Mouse (Mus musculus) midbrain, embryonic 16.5 days (tissue): ENCODE measurements around the gene Prn. TPM values are rescaled to one million over a fixed set of nuclear protein-coding genes. Genes with fewer than 3 reads are reported as not detected.
A peak's percentile ranks its signal among the peaks of the same experiment; 100 is the strongest.

Experiments
- ATAC-seq: fragments of 200-750 bp; cut with Nextera tagmentation; 2 replicates; pipeline ENCODE4 v1.8.0; 2017; ENCODE audit warnings: moderate TSS enrichment
- H3K27ac ChIP-seq: fragments of 300-500 bp; sonication (generic); 2 replicates; pipeline ENCODE4 v1.5.1; 2014; ENCODE audit warnings: mild to moderate bottlenecking, low read length, mixed read lengths
- H3K27me3 ChIP-seq: fragments of 300-500 bp; sonication (generic); 2 replicates; pipeline ENCODE4 v1.6.1; 2014; ENCODE audit warnings: low read depth, low read length, mixed read lengths; ENCODE audit not compliant: control insufficient read depth, insufficient read depth
- H3K36me3 ChIP-seq: fragments of 300-500 bp; sonication (generic); 2 replicates; pipeline ENCODE4 v1.6.1; 2014; ENCODE audit warnings: mild to moderate bottlenecking, low read length, moderate library complexity, mixed read lengths; ENCODE audit not compliant: control insufficient read depth, insufficient read depth
- H3K4me1 ChIP-seq: fragments of 300-500 bp; sonication (generic); 2 replicates; pipeline ENCODE4 v1.6.1; 2014; ENCODE audit warnings: mild to moderate bottlenecking, low read length, mixed read lengths; ENCODE audit not compliant: control insufficient read depth, insufficient read depth
- H3K4me2 ChIP-seq: fragments of 300-500 bp; sonication (generic); 2 replicates; pipeline ENCODE4 v1.6.1; 2014; ENCODE audit warnings: mild to moderate bottlenecking, low read length, mixed read lengths
- H3K4me3 ChIP-seq: fragments of 300-500 bp; sonication (generic); 2 replicates; pipeline ENCODE4 v1.5.1; 2014; ENCODE audit warnings: low read depth, mild to moderate bottlenecking, low read length, moderate library complexity, mixed read lengths
- H3K9ac ChIP-seq: fragments of 300-500 bp; sonication (generic); 2 replicates; pipeline ENCODE4 v1.6.1; 2014; ENCODE audit warnings: low read depth, low read length, mixed read lengths
- H3K9me3 ChIP-seq: fragments of 300-500 bp; sonication (generic); replicated peaks from 2 replicates; pipeline ENCODE4 v1.6.1; 2014; ENCODE audit warnings: mild to moderate bottlenecking, low read length, mixed read lengths; ENCODE audit not compliant: control insufficient read depth, poor library complexity, severe bottlenecking
- WGBS: fragments of 180-500 bp; shearing (Covaris S2); extraction: QIAGEN DNeasy Blood & Tissue Kit; methylation state at CpG from one replicate; pipeline ENCODE4 v1.1.7; 2014; 5-methylcytosine and 5-hydroxymethylcytosine counted together
- polyA plus RNA-seq: library from polyadenylated mRNA; unstranded; fragments of >200 nt; fragmentation: Nextera tagmentation; extraction: Ambion mirVana; gene quantifications from 2 replicates; pipeline ENCODE4 v1.2.1, GENCODE M21; 2015

Gene Prn
- polyA plus RNA-seq, 1 experiment from 2014 or later, result not detected

DNA sequence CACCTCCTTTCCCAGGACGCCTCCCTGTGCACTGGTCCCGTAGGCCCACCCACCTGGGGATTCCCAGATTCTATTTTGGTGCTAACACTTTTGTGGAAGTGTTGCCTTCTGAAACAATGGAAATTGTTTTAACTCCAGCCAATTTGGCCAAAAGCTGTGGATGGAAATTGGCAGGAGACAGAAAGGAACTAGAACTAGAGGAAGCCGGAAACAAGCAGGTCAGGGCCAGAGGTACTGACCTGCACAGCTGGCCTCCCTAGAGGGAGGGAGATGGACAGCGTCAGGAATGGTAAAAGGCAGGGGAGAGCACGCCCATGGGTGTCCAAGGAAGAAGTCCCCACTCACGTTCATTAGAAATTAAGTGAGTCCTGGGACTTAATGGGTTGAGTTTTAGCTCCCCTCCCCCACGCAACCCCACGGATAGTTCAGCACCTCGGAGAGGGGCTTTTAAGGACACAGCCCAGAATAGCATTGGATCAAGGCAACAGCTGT is 48.0 kb downstream of the Prn start:
- WGBS, result 55% methylated on average over 9 of the region's 9 CpGs
- Histone ChIP-seq H3K27ac (no peak overlapping the region), H3K9ac (no peak overlapping the region), H3K36me3 (no peaks in the 10 kb centered on the region), H3K4me2 (no peak overlapping the region), H3K4me3 (no peak overlapping the region), H3K4me1 (peaks cover 4% of the 10 kb centered on the region; the same call in 1 of the 2 replicates), H3K27me3 (peaks cover 15% of the 10 kb centered on the region), H3K9me3 (no peaks in the 10 kb centered on the region)
- ATAC-seq, result no peak

DNA sequence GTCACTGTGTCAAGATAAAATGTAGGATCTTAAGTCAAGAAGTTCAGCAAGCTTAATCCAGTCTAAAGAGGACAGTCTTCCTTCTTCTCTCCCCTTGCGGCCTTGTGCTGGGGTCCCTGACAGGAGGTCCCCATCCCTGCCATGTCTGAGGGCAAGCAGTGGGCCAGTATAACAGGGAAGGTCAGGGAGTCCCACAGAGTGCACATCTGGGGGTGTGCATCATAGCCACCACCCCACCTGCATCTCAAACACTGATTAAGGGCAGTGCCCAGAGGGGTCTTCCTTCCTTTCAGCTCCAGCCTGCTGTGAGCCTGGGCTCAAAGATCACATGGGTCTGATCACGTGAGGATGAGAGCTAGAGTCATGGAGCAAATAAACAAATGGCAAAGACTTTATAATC is 51.9 kb downstream of the Prn start:
- no peak overlapping the region for H3K4me2 ChIP-seq
- H3K4me3 ChIP-seq, result no peak overlapping the region
- no peak for ATAC-seq
- H3K9ac ChIP-seq, result no peak overlapping the region
- 88% methylated on average over 2 of the region's 2 CpGs for WGBS
- H3K36me3 ChIP-seq, result no peaks in the 10 kb centered on the region
- no peaks in the 10 kb centered on the region for H3K4me1 ChIP-seq
- no peak overlapping the region for H3K27ac ChIP-seq
- H3K27me3 ChIP-seq, result no peaks in the 10 kb centered on the region
- no peaks in the 10 kb centered on the region for H3K9me3 ChIP-seq

DNA sequence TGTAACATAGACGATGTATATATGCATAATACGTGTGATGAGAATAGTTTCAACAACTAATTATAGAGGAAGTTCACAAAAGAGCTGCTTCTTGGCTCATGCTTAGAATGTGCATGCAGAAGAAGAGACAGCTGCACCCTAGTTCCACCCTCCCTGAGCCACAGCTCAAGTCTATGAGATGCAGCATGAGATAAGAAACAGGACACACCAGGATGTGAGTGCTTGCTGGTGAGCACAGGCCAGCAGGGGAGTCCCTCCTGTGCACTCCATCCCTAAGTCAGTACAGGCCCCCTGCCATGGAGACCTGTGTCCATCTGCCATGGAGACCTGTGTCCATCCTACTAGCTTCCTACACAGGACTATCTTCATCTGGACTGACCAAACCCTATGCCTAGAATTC is 60.8 kb downstream of the Prn start:
- Histone ChIP-seq H3K36me3 (no peaks in the 10 kb centered on the region), H3K4me2 (no peak overlapping the region), H3K27ac (no peak overlapping the region), H3K9ac (no peak overlapping the region), H3K27me3 (no peaks in the 10 kb centered on the region), H3K4me1 (no peaks in the 10 kb centered on the region), H3K4me3 (no peak overlapping the region), H3K9me3 (no peaks in the 10 kb centered on the region)
- WGBS, result 94% methylated on average over 2 of the region's 2 CpGs
- no peak for ATAC-seq

DNA sequence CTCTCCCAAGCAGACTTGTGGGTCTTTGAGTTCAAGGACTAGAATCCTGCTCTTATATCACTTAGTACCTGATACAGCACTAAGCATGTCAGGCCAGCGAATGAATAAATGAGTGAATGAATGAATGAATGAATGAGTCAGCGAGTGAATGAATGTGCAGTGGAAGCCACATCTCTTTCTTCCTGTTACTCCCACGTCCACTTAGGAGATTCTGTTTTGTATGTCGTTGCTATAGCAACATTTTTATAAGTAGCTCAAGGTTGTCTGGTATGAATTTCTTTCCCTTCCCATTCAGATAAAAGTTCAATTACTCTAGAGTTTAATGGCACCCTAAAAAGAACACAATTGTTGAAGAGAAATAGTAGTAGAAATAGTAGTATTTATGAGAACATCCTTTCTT is 61.3 kb downstream of the Prn start:
- no peak for ATAC-seq

DNA sequence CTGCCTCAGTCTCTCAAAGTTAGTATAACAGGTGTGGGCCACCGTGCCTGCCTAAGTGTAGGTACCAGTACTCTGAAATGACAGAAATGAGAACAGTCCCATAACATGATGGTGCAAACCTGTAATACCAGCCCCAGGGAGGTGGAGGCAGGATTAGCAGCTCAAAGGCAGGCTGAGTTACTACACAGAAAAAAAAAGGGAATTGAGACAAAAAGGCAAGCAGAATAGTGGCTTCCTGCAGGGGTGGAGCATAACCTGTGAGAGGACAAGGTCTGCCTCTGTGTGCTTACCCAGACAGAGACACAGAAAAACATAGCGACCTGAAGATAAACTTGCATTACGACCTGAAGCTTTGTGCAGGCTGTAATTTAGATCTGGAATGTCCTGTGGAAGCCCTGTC is 66.9 kb downstream of the Prn start:
- Histone ChIP-seq H3K36me3 (no peaks in the 10 kb centered on the region), H3K27me3 (no peaks in the 10 kb centered on the region), H3K9ac (no peak overlapping the region), H3K9me3 (no peaks in the 10 kb centered on the region), H3K27ac (no peak overlapping the region), H3K4me1 (no peaks in the 10 kb centered on the region), H3K4me3 (no peak overlapping the region), H3K4me2 (no peak overlapping the region)
- ATAC-seq, result no peak
- 77% methylated on average over 3 of the region's 3 CpGs for WGBS

More for the DNA sequence above, 61.3 kb downstream of the Prn start:
- 82% methylated on average over 4 of the region's 4 CpGs for whole genome bisulfite sequencing
- H3K4me1 ChIP-seq, result no peaks in the 10 kb centered on the region
- H3K9me3 ChIP-seq, result no peaks in the 10 kb centered on the region
- no peak overlapping the region for H3K9ac ChIP-seq
- H3K4me2 ChIP-seq, result no peak overlapping the region
- H3K27ac ChIP-seq, result no peak overlapping the region
- H3K36me3 ChIP-seq, result no peaks in the 10 kb centered on the region
- H3K4me3 ChIP-seq, result no peak overlapping the region
- H3K27me3 ChIP-seq, result no peaks in the 10 kb centered on the region

DNA sequence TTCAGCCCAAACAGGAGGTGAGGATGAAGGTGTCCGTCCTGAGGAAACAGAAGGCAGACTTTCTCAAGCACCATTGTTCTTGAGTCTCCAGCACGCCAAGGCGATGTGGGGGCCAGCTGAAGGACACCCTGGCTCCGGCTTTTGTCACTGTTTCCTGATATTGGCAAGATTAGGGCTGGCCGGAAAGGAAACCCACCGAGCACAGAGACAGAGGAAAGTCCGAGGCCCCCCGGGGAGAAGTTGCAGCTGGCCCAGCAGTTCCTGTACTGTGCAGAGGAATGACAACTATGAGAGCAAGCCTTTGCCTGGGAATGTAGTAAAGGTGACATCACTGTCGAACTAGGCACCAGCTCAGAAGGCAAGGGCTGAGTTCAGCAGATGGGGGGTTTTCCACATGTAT is 71.1 kb downstream of the Prn start:
- Histone ChIP-seq H3K9ac (no peak overlapping the region), H3K27ac (no peak overlapping the region), H3K9me3 (no peaks in the 10 kb centered on the region), H3K27me3 (no peaks in the 10 kb centered on the region), H3K4me2 (no peak overlapping the region), H3K4me1 (no peaks in the 10 kb centered on the region), H3K36me3 (no peaks in the 10 kb centered on the region), H3K4me3 (no peak overlapping the region)
- WGBS, result 48% methylated on average over 9 of the region's 9 CpGs
- ATAC-seq, result no peak

DNA sequence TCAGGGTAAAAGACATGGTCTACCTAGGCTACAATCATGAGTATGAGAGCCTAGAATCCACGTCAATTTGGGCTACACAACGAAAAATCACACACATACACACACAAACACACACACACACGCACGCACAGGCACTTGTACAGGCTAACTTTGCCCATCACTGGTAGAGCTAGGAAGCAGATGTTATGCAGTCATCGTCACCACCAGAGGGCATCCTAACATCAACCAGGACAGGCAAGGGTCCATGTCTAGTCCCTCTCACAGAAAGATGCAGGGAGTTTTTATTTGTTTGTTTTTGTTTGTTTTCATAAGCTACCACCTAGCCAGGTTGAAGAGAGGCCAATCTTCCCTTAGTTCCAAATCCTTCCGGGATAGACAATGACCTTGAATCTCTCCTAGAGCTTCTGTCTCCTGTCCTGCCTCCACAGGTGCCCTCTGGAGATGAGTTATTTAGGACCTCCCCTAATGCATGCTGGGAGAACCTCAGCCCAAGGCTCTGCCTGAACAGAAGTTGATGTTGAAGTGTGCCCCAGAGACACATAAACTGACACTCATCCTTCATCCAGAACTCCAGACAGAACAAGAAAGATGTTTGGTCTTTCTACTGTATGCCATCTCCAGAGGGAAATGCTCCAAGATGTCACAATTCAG is 72.9 kb downstream of the Prn start:
- no peak overlapping the region for H3K27ac ChIP-seq
- 24% methylated on average over 6 of the region's 6 CpGs for WGBS
- no peaks in the 10 kb centered on the region for H3K4me1 ChIP-seq
- H3K9ac ChIP-seq, result no peak overlapping the region
- H3K4me3 ChIP-seq, result no peak overlapping the region
- H3K36me3 ChIP-seq, result no peaks in the 10 kb centered on the region
- no peaks in the 10 kb centered on the region for H3K9me3 ChIP-seq
- no peak overlapping the region for H3K4me2 ChIP-seq
- H3K27me3 ChIP-seq, result no peaks in the 10 kb centered on the region
- peak; percentile 87 for ATAC-seq

DNA sequence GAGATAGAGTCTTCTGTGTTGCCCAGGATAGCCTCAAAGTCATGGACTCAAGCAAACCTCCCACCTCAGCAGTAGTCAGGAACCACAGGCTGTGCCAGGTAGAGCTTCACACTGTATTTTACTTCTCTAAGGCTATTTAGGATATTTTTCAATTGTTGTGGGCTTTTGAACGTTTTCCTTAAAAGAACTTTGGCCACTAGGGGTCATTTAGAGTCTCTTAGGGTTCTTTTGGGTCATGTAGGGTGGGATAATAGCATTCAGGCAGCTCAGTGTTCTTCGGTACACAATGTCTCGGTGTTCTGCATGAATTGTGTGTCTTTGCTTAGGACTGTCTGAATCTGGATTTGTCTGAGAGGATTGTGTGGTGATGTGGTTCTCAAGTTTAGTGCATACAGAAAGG is 78.2 kb downstream of the Prn start:
- H3K4me2 ChIP-seq, result no peak overlapping the region
- H3K4me3 ChIP-seq, result no peak overlapping the region
- no peaks in the 10 kb centered on the region for H3K4me1 ChIP-seq
- 44% methylated on average over 3 of the region's 3 CpGs for WGBS
- H3K36me3 ChIP-seq, result no peaks in the 10 kb centered on the region
- ATAC-seq, result no peak
- no peak overlapping the region for H3K9ac ChIP-seq
- no peaks in the 10 kb centered on the region for H3K27me3 ChIP-seq
- no peak overlapping the region for H3K27ac ChIP-seq
- H3K9me3 ChIP-seq, result no peaks in the 10 kb centered on the region

DNA sequence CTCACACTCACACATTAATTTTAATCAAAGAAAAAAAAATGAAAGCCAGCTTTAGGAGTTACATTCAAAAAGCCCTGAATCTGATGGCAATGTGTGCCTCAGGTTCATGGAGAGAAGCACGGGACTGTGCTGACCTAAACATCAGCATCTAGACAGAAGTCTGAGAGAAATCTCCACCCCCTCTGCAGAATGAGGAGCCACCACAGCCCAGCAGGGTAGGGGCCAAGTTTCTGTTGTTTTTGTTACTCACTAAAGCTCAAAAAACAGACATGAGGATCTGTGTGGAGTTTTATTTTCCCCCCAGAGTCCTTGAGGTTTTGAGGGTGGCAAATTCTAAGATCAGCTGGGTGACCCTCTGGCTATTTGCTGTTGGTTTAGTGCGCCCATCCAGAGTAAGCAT is 78.8 kb downstream of the Prn start:
- H3K4me3 ChIP-seq, result no peak overlapping the region

More for the DNA sequence above, 78.8 kb downstream of the Prn start:
- Histone ChIP-seq H3K4me2 (no peak overlapping the region), H3K4me1 (no peaks in the 10 kb centered on the region), H3K36me3 (no peaks in the 10 kb centered on the region), H3K9ac (no peak overlapping the region), H3K9me3 (no peaks in the 10 kb centered on the region), H3K27me3 (no peaks in the 10 kb centered on the region), H3K27ac (no peak overlapping the region)
- no peak for ATAC-seq
- 72% methylated on average over 2 of the region's 2 CpGs for WGBS
